Mouse (Mus musculus): Measurements from ENCODE around the gene Snrpe.

DNA sequence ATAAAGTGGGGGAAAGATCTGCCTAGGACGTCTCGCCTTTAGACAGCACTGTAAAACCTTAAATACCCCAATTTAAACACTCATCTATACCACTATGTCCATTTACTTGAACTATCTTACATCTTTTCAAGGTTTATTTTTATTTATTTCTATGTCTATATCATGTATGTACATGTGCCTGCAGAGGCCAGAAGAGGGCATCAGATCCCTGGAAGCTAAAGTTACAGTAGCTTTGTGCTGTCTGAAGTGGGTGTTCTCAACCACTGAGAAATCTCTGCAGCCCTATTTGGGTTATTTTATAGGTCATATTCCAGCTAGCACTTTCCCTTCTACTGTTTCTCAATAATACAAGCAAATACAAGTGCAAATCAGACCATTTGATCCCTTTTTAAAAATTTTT, 22.1 kb upstream of the Snrpe start:
- TF ChIP-seq CTCF (IDR thresholded peaks at IDR 0.05; ENCODE audit: borderline replicate concordance, insufficient read depth, low read length) (no peak), POLR2A (IDR thresholded peaks at IDR 0.05; ENCODE audit: low read depth, low read length) (no peak)

Measured in embryonic fibroblast, embryonic 13.5 days (primary cell).